Mouse (Mus musculus): ENCODE measurements at regions not wholly inside any gene's neighbourhood (a gene's known extent, or its start where the extent isn't known, plus 50 kb on each side); places are given as distances from the start of the nearest gene placed in this dataset.

DNA sequence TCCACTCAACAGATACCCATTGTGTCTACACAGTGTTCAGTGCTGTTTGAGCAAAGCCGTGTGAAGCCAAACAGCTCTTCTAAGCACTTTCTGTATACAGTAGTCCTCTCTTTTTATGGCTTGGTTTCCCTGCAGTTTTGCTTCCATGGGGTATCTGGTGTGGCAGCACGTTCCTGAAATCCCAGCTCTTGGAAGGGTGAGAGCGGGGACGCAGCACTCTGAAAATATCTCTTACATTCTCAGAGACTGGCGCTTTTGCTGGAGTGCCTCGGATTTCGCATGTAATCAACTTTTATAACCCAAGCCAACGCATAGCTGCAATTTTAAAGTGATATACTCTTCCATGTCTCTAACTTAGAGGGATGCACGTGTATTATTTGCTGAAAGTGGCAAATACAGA, 64.0 kb upstream of the Zc3h12a start:
- H3K9me3 ChIP-seq (replicated peaks; ENCODE audit: control insufficient read depth, low read length): no peaks in the 10 kb centered on the region
- WGBS: 70% methylated on average over 9 of the region's 9 CpGs
- H3K27me3 ChIP-seq (ENCODE audit: control insufficient read depth, insufficient read depth, low read length): peaks cover 24% of the 10 kb centered on the region
- no peak overlapping the region for H3K4me3 ChIP-seq (ENCODE audit: low read length)
- H3K4me2 ChIP-seq (ENCODE audit: low read depth, low read length): no peak overlapping the region
- no peak overlapping the region for H3K9ac ChIP-seq (ENCODE audit: low read length)
- ATAC-seq (replicated peaks; ENCODE audit: extremely low read depth, insufficient read depth, low FRiP score): no peak
- H3K27ac ChIP-seq (ENCODE audit: low read length): no peak overlapping the region
- H3K36me3 ChIP-seq (ENCODE audit: control insufficient read depth, insufficient read depth): no peaks in the 10 kb centered on the region
- H3K4me1 ChIP-seq (ENCODE audit: control insufficient read depth, insufficient read depth, low read length): no peaks in the 10 kb centered on the region

DNA sequence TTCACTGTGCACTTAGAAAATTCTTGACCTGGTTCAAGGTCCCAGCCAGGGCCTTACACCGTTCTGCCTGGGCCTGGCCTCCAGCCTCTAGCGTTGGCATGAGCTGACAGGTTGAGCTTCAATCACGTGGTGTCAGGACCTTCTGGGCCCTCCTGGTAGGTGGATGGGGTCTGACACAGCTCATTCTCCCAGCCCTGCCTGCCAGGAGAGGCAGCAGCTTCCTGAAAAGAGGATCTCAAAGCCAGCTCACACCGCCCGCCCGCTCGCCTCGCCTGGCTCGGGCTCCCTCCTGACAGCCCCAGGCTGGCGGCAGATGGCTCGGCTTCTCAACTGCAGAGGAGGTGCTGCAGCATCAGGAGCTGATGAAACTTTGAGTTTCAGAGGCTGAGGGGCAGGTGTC, 63.4 kb upstream of the Zc3h12a start:
- no peak for ATAC-seq (replicated peaks; ENCODE audit: extremely low read depth, insufficient read depth, low FRiP score)
- Histone ChIP-seq H3K4me1 (ENCODE audit: control insufficient read depth, insufficient read depth, low read length) (no peaks in the 10 kb centered on the region), H3K4me2 (ENCODE audit: low read depth, low read length) (no peak overlapping the region), H3K27me3 (ENCODE audit: control insufficient read depth, insufficient read depth, low read length) (peaks cover 22% of the 10 kb centered on the region), H3K27ac (ENCODE audit: low read length) (no peak overlapping the region), H3K36me3 (ENCODE audit: control insufficient read depth, insufficient read depth) (no peaks in the 10 kb centered on the region), H3K9ac (ENCODE audit: low read length) (no peak overlapping the region), H3K9me3 (replicated peaks; ENCODE audit: control insufficient read depth, low read length) (no peaks in the 10 kb centered on the region), H3K4me3 (ENCODE audit: low read length) (no peak overlapping the region)
- 11% methylated on average over 11 of the region's 11 CpGs for WGBS

DNA sequence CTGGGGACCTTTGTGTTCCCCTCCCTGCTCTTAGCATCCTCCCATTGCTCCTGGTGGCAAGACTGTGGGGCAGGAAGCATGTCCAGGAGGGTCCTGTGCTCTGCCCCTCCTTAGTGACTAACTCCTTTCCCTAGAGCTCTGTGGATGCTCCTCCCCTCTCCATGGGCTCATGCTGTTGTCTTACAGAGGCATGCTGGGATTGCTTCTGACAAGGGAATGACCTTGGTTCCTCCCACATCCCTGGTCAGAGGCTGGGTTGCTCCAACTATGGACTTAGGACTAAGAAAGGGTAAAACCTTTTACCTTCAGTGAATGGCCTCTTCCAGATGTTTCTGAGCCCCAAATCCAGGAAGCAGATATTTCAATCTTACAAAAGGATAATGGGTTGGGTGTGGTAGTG, 62.3 kb upstream of the Zc3h12a start:
- H3K9ac ChIP-seq (ENCODE audit: low read length): no peak overlapping the region
- no peak for ATAC-seq (replicated peaks; ENCODE audit: extremely low read depth, insufficient read depth, low FRiP score)
- no peaks in the 10 kb centered on the region for H3K36me3 ChIP-seq (ENCODE audit: control insufficient read depth, insufficient read depth)
- H3K27ac ChIP-seq (ENCODE audit: low read length): no peak overlapping the region
- H3K9me3 ChIP-seq (replicated peaks; ENCODE audit: control insufficient read depth, low read length): no peaks in the 10 kb centered on the region
- H3K4me1 ChIP-seq (ENCODE audit: control insufficient read depth, insufficient read depth, low read length): no peaks in the 10 kb centered on the region
- no peak overlapping the region for H3K4me2 ChIP-seq (ENCODE audit: low read depth, low read length)
- H3K27me3 ChIP-seq (ENCODE audit: control insufficient read depth, insufficient read depth, low read length): peaks cover 12% of the 10 kb centered on the region
- H3K4me3 ChIP-seq (ENCODE audit: low read length): no peak overlapping the region

DNA sequence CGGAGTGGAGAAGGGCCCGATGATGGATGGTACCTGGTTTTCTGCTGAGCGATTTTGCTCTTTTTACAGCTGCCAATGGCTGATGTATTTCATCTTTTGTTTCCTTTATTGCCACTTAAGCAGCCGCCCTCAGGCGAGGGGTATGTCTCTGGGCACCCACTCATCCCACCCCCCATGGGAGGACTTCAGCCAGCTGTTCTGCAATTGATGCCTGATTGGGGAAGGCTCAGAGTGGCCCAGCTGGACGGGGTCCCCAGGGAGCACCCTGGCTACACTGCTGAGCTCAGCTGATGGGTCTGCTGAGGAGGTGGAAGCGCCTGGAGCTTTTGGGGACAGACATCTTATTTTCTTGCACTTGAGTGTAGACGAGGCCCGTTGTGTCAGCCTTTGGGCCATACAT, 58.6 kb upstream of the Zc3h12a start:
- no peaks in the 10 kb centered on the region for H3K9me3 ChIP-seq (replicated peaks; ENCODE audit: control insufficient read depth, low read length)
- no peak overlapping the region for H3K27ac ChIP-seq (ENCODE audit: low read length)
- H3K36me3 ChIP-seq (ENCODE audit: control insufficient read depth, insufficient read depth): no peaks in the 10 kb centered on the region
- WGBS: 74% methylated on average over 9 of the region's 9 CpGs
- H3K9ac ChIP-seq (ENCODE audit: low read length): no peak overlapping the region
- H3K4me2 ChIP-seq (ENCODE audit: low read depth, low read length): no peak overlapping the region
- ATAC-seq (replicated peaks; ENCODE audit: extremely low read depth, insufficient read depth, low FRiP score): no peak
- peaks cover 6% of the 10 kb centered on the region for H3K27me3 ChIP-seq (ENCODE audit: control insufficient read depth, insufficient read depth, low read length)
- no peaks in the 10 kb centered on the region for H3K4me1 ChIP-seq (ENCODE audit: control insufficient read depth, insufficient read depth, low read length)
- no peak overlapping the region for H3K4me3 ChIP-seq (ENCODE audit: low read length)

DNA sequence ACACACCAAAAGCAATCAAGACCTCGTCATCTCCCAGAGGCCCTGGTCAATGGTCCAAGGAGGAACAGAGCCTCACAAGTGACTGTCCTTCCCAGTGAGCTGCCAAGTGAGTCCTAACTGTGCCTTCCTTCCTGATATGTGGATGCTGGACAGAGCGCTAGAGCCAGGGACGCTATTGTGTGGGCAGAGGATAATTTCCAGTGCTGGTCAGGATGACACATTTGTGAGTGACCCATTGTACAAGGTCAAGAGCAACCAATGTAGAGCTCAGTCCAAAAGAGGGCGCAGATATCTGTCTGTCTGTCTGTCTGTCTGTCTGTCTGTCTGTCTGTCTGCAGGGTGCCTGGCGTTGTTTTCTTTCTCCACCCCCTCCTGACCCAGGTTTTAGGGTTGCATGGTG, 57.4 kb upstream of the Zc3h12a start:
- Histone ChIP-seq H3K27me3 (ENCODE audit: control insufficient read depth, insufficient read depth, low read length) (peaks cover 6% of the 10 kb centered on the region), H3K4me1 (ENCODE audit: control insufficient read depth, insufficient read depth, low read length) (no peaks in the 10 kb centered on the region), H3K27ac (ENCODE audit: low read length) (no peak overlapping the region), H3K4me3 (ENCODE audit: low read length) (no peak overlapping the region), H3K9ac (ENCODE audit: low read length) (no peak overlapping the region), H3K36me3 (ENCODE audit: control insufficient read depth, insufficient read depth) (no peaks in the 10 kb centered on the region), H3K9me3 (replicated peaks; ENCODE audit: control insufficient read depth, low read length) (no peaks in the 10 kb centered on the region), H3K4me2 (ENCODE audit: low read depth, low read length) (no peak overlapping the region)
- 65% methylated on average over 5 of the region's 5 CpGs for WGBS
- ATAC-seq (replicated peaks; ENCODE audit: extremely low read depth, insufficient read depth, low FRiP score): no peak

DNA sequence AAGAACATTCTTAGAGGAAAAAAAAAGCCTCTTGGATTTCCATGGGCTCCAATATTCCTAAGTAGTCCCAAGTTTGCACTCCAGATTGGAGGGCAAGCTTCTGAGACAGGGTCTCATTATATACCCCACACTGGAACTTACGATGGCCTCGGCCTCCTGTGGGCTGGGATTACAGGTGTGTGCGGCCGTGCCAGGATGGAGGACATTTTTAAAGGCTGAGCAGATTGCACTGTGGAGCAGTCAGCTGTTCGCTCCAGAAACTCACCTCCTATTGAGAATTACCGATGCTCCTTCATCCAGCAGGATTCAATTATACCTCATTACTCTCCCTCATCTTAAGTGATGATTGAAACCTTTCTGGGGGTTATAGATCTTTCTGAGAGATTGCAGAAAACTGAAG, 53.3 kb upstream of the Zc3h12a start:
- Histone ChIP-seq H3K27me3 (ENCODE audit: control insufficient read depth, insufficient read depth, low read length) (no peaks in the 10 kb centered on the region), H3K4me2 (ENCODE audit: low read depth, low read length) (no peak overlapping the region), H3K9me3 (replicated peaks; ENCODE audit: control insufficient read depth, low read length) (no peaks in the 10 kb centered on the region), H3K4me3 (ENCODE audit: low read length) (no peak overlapping the region), H3K36me3 (ENCODE audit: control insufficient read depth, insufficient read depth) (no peaks in the 10 kb centered on the region), H3K27ac (ENCODE audit: low read length) (no peak overlapping the region), H3K9ac (ENCODE audit: low read length) (no peak overlapping the region), H3K4me1 (ENCODE audit: control insufficient read depth, insufficient read depth, low read length) (no peaks in the 10 kb centered on the region)
- ATAC-seq (replicated peaks; ENCODE audit: extremely low read depth, insufficient read depth, low FRiP score): no peak
- WGBS: 87% methylated on average over 6 of the region's 6 CpGs

DNA sequence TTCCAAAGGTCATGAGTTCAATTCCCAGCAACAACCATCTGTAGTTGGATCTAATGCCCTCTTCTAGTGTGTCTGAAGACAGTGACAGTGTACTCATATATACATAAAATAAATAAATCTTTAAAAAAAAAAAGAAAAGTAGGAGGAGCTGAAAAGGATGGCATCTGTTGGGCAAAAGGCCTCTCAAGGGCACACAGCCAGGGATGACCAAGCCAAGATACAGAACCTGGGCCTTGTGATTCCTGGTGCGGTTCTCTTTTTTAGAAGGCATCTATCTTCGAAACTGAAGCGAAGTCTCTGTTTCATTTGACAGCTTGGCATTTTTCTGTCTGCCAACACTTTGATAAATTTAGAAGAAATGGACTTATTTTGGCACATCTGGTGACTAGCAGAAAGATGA, 50.9 kb upstream of the Zc3h12a start:
- Histone ChIP-seq H3K36me3 (ENCODE audit: control insufficient read depth, insufficient read depth) (no peaks in the 10 kb centered on the region), H3K4me2 (ENCODE audit: low read depth, low read length) (no peak overlapping the region), H3K27ac (ENCODE audit: low read length) (no peak overlapping the region), H3K9ac (ENCODE audit: low read length) (no peak overlapping the region), H3K27me3 (ENCODE audit: control insufficient read depth, insufficient read depth, low read length) (no peaks in the 10 kb centered on the region), H3K9me3 (replicated peaks; ENCODE audit: control insufficient read depth, low read length) (no peaks in the 10 kb centered on the region), H3K4me1 (ENCODE audit: control insufficient read depth, insufficient read depth, low read length) (no peaks in the 10 kb centered on the region), H3K4me3 (ENCODE audit: low read length) (no peak overlapping the region)
- 91% methylated on average over 3 of the region's 3 CpGs for WGBS
- no peak for ATAC-seq (replicated peaks; ENCODE audit: extremely low read depth, insufficient read depth, low FRiP score)

DNA sequence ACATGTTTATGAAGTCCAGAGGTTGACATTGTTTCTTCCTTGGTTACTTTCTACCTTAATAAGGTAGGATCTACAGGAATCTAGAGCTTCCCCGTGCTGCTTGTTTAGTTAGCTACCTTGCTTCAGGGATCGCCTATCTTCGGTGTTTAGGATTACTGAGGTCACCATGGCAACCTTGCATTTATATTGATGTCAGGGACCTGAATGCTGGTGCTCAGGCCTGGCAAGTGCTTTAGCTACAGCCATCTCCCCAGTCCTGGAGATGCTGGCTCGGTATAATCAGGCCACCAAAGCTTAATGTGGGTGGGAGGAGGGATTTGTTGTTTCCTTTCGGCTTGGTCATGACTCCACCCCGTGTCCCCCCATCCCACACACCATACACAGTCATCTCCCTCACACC, 50.0 kb upstream of the Zc3h12a start:
- 64% methylated on average over 6 of the region's 6 CpGs for WGBS
- no peaks in the 10 kb centered on the region for H3K27me3 ChIP-seq (ENCODE audit: control insufficient read depth, insufficient read depth, low read length)
- H3K36me3 ChIP-seq (ENCODE audit: control insufficient read depth, insufficient read depth): no peaks in the 10 kb centered on the region
- H3K9me3 ChIP-seq (replicated peaks; ENCODE audit: control insufficient read depth, low read length): no peaks in the 10 kb centered on the region
- H3K4me3 ChIP-seq (ENCODE audit: low read length): no peak overlapping the region
- H3K4me2 ChIP-seq (ENCODE audit: low read depth, low read length): no peak overlapping the region
- no peaks in the 10 kb centered on the region for H3K4me1 ChIP-seq (ENCODE audit: control insufficient read depth, insufficient read depth, low read length)
- no peak for ATAC-seq (replicated peaks; ENCODE audit: extremely low read depth, insufficient read depth, low FRiP score)
- H3K9ac ChIP-seq (ENCODE audit: low read length): no peak overlapping the region
- H3K27ac ChIP-seq (ENCODE audit: low read length): no peak overlapping the region
